Mouse (Mus musculus): ENCODE results near the gene Cldn10. TPM values are rescaled to one million over a fixed set of nuclear protein-coding genes. Genes with fewer than 3 reads are reported as not detected.

The Cldn10 gene
- total RNA-seq, 2 experiments from 2014 or later, result not detected

- DNase-seq, result no peak
These were observed 78.5 kb downstream of the Cldn10 start for GRCm38 (mm10) chr14:118866014-118866811.

GRCm38 (mm10) chr14:118867366-118867765 lies 79.7 kb downstream of the Cldn10 start:
- no peak for DNase-seq

- no peak for DNase-seq
These were observed 80.5 kb downstream of the Cldn10 start for GRCm38 (mm10) chr14:118868102-118868724.

DNA sequence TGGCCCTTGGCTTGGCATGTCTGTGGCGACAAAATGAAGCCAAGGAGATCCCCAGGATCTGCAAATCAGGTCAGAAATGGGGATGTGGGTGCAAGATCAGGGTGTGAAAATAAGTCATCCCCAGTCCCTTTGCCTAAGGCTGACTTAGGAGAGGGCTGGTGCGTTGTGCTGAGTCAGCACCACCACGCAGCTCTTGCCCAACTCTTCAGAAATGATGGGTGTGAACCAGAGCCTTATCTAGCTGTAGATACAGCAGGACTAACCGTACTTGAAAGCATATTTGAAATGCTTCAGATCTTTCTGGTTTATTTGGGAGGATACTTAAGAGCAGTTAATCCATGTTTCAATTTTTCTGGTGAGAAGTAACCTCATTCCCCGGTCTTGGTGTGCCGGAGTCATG lies 82.0 kb downstream of the Cldn10 start:
- no peak for DNase-seq

GRCm38 (mm10) chr14:118874126-118874525 lies 86.4 kb downstream of the Cldn10 start:
- DNase-seq, result no peak

DNA sequence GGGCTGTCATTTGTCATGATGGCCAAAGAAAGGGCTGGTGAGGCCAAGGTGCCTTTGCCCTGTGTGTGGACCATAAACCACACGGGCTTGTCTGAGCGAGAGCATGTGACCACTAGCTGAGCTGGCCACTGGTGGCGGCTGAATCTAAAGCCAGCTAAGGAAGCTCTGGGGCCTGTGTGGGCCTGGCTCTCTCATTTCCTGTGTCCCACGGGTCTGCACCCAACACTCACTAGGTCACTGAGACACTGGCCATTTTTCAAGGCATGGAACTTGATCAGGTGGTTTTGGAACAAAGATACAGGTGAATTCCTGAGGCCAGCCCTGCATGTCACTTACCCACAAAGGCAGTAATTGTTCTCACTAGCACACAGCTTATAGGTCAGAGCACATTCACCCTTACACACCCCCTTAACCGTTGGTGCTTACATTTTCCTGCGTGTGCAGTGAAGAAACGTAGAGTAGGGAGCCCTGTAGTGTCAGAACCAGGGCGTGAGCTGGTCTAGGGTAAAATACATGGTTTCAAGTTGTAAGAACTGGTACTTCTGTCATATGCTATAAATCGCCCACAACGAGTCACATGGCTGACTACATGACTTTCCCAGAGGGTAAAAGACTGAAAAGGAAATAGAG lies 87.2 kb downstream of the Cldn10 start:
- DNase-seq, result no peak

- no peak for DNase-seq
These were observed 90.7 kb downstream of the Cldn10 start for GRCm38 (mm10) chr14:118878346-118878910.

DNA sequence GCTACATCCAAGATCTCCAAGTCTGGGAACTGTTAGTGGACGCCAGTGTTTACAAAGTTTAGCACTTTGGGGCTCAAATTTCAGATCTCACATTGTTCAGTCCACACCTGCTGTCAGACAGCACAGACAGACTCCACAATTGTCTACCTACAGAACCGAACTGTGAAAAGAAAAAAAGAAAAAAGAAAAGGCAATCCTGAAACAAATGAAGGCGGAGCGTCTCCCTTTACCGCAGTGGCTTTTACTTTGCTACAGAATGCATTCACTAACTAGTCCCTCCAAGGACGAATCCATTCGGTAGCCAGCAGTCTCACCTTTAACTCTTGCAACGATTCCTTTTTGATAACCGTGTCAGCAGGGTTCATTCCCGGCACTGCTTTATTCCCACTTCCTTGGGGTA lies 93.0 kb downstream of the Cldn10 start:
- DNase-seq, result no peak

DNA sequence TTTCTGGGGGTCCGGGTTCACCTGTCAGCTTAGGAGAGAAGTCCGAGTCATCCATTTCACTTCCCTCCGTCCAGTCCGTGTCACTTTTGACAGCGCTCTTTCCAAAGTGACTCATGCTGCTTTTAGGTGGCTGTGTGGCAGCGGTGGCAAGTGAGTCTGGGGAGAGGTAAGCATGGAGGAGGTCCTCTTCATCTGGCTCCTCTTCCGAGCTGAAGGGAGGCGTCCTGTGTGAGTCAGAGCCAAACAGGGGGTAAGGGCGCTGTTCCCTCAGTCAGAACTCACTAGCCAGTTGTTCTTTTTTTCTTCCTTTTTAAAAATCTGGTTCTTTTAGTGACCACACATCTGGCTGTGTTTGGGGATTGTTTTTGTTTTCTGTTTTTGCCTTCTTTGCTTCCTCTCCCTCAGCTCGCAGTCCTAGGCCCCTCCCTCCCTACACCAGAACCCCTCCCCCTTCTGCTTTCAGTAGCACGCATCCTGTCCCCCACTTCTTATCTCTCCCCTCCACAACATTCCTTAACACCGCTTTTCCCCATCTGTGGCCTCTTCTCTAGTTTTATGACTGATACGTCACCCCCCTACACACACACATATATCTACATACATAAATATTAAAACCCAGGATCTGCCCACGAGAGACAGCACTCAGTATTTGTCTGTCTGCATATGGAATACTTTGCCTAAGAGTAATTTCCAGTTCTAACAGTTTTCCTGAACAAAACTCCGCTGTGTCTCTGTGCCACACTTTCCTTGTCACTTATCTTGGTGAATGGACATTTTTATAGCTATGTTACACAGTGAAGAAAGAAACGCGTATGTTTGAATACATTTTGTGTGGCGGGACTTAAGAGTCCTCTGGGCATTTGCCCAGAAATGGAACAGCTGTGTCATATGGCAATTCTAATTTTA lies 95.9 kb downstream of the Cldn10 start:
- no peak for DNase-seq

- no peak for DNase-seq
These were observed 96.5 kb downstream of the Cldn10 start for GRCm38 (mm10) chr14:118884250-118884556.

DNA sequence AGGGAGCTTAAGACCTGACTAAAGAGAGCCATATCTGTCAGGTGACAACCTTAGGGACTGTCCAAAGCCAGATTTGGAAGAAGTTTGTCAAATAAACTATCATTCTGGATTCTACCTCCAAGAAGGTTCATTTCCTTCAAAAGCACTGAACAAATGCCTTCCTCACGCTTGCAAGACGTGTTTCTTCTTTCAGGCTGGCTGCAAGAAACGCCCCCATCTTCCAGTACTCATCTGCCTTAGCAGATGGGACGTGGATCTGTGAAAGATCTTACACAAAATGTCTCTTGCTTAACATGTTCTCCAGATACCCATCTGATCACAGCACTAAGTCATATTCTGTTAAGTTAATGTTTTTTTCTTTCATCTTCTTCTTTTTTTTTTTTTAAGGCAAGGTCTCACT lies 102.4 kb downstream of the Cldn10 start:
- no peak for DNase-seq

DNA sequence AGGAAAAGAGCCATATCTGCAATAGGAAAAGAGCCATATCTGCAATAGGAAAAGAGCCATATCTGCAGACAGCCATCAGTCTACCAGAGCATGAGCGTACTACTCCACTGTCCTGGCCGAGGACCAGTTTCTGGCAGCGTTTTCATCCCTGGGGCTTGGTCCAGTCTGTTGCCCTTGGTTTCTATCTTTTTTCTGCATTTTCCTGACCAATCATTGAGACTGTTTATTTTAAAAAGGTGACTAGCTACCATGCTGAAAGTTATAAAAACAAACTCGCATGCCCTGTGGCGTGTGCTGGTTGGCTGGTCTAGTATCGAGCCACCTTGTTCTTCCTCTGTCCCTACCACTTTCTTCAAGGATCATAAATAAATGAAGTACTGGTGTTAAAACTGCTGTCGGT lies 107.5 kb downstream of the Cldn10 start:
- DNase-seq, result no peak

- DNase-seq, result no peak
These were observed 107.9 kb downstream of the Cldn10 start for GRCm38 (mm10) chr14:118895655-118896054.

DNA sequence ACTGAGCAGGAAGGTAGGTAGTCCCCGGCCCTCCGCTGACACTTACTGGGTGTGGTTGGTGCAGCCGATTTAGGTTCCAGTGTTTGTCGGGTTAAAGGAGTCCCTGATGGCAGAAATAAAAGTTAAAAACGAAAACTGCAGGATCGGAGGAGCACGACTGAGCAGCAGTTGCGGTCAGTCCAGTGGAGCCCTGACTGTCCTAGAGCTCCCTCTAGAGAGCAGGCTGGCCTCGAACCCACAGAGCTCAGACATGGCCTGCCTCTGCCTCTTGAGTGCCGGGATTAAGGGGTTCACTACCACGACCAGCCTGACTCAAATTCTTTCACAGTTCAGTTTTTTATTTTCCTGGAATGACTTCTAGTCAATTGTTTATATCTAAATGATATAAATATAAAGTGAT lies 112.2 kb downstream of the Cldn10 start:
- no peak for DNase-seq

DNA sequence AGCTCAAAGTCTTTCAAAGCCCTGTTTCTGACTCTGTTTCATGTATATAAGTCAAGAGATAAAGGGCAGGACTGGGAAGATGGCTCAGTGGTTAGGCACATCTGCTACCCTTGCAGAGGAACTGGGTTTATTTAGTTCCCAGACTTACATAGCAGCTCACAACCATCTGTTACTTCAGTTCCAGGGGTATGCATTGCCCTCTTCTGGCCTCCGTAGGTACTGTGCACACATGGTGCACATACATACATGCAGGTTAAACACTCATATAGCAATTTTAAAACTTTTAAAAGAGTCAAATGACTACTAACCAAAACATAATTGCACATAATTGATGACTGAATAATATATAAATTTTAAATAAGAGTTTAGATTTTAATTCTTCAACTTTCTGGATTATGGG lies 113.2 kb downstream of the Cldn10 start:
- DNase-seq, result no peak

GRCm38 (mm10) chr14:118903397-118903796 lies 115.7 kb downstream of the Cldn10 start:
- DNase-seq, result no peak

DNA sequence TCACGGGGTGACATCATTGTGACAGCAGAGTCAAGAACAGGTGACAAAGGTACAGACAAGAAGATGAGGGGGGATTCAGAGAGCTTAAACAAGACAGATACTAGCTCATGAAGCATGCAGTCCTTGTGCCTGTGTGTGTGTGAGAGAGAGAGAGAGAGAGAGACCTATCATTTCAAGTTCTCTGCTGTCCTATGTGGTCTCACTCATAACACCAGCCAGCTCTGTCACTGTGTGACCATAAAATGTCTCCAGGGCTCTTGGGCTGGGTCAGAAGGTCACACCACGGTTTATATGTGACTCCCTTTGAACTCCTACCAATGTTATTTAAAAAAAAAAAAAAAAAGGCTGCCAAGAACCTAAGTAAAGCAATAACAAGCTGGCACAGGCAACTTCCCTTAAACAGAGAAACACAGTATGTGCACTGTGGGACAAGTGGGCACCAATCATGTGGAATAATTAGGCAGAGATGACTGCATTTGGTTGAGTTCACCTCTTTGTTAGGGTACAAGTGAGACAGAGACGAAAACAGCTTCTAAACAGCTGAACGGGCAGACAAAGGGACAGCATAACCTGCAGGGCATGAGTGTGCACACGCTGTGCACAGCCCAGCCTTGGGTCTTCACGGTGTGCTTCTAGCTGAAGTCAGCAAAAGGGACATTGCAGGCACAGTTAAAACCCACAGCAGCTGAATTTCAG lies 116.3 kb downstream of the Cldn10 start:
- no peak for DNase-seq

DNA sequence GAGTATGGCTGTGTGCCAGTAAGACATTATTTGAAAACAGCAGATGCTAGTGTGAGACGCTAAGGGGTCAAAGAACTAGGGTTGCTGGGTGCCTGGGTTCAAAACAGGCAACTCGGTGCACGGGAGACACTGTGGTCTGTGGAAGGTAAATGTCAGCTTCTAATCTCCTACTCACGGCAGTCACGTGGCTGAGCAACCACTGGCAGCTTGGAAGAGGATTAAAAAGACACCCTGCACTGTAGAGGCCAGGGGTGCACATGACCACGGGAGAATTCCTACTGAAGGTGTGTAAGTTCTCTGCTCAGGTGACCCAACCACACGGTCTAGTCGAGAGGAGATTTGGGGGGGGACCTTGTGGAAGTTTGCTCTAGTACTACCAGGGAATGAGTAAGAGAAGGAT lies 119.9 kb downstream of the Cldn10 start:
- DNase-seq, result no peak

DNA sequence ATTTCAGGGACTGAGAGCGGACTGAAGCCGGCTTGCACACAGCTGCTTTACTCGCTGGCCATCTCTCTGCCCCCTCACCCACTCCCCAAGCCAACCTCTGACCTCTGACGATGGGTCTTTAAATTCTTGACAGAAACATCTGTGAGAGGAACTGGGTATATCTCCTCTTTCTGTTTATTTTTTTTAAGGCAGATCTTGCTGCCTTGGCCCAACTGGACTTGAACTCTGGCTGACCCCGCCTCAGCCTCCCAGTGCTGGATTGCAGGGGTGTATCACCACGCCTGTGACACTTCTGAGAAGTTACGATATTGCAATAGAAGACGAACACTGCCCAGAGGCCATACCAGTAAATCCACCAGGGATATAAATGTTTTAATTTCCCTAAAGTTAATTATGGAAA lies 122.2 kb downstream of the Cldn10 start:
- peak; percentile 48 for DNase-seq

DNA sequence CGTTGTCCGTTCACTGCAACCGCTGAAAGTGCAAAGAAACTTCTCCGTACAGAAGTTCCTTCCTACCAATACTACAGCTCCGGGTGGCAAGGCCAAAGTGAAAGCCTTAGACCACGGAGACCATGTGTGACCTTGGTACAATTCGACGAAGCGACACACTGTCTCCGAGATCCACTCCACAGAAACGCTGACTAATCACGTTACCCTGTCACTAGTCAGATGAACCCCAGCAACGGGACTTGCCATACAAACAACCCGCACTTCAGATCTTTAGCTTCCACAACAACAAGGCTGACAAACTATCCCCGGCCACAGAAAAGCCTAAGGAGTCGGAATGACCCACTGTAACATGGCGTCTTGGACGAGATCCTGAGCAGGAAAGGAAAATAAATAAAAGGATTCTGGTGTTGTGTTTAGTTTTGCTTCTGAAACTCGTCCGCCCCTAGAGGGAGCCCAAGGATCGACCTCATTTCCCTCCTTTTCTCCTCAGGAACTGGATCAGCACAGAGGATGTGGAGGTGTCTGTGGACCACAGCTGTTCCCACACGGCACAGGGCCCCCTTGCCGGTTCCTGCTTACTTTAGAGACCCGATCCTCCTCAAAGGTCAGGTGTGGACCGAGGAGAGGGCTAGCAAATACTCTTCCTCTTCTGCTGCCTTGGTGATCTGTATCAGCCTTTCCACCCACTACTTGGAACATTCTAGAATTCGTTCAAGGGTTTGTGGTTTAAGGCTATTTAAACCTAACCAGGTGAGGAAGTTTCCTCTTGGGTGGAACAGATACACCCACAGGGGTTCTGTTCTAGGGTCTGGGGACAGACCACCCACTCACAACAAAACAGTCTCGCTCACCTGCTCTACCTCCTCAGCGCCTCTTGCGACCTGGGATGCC lies 122.9 kb downstream of the Cldn10 start:
- DNase-seq, result peak; percentile 39

DNA sequence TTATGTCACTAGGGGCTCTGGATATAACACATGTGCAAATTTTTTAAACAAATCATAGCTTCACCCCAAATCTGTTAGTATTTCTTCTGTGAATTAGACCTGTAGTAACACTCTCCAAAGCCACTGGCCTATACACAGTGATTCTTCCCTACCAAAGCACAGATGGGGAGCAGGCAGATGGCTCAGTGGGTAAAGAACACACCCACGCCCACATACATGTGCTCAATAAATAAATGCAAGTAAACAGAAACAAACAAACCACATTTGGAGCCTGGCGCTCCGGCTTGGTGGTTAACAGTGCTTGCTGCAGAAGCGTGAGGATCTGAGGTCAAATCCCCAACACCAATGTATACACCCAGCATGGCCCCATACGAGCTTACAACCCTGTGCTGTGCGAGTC lies 123.8 kb downstream of the Cldn10 start:
- DNase-seq, result no peak

All from gastrocnemius, postnatal 25 days (tissue).